Comparison of ENCODE assay signal across 9 mouse cellular contexts in the genomic region with DNA sequence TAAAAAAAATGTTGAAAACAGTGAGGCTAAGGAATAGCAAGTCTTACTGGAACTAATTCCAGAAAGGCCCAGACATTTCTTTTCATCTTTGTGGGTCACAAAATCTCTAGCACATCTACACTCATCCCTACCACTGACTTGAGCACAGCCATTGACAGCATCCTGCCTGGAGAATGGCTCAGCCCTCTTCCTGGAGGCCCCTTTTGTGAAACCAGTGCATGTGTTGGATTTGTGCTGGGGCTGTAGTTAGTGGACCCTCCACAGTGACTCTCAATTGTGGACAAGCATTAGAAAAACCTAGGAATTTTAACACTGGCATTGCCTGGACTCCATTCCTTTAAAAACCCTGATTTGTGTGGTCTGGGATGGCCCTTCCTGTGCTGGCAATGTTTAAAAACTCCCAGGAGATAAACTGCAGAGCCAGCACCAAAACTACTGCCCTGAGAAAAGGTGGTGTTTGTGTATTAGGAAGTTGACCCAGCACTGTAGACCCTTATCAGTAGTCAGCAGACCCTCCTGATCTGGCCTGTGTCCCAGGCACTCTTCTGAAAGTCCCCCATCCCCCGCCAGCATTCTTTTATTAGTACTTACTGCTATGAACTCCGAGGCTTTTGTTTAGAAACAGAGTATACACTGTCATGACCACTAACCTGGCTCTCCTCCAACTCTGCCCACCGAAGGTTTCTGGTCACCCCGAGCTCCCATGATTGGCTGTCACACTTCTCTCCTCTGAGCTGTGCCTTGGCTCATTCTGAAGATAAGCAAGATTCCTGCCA. TPM values are rescaled to one million over a fixed set of nuclear protein-coding genes. Genes with fewer than 3 reads are reported as not detected.
DNase-seq lines count a peak whose midpoint lies in the region; ATAC-seq and TF ChIP-seq lines count a peak whose summit lies in the region.
"Had no signal": no experiment of that assay in that cellular context is flagged by ENCODE, and none has a peak within 500 bp of the region (broad histone marks: within the 10 kb centered on the region; RNA-seq: fewer than 3 reads in every experiment).

No protein-coding gene starts in this region.

- H3K4me1 ChIP-seq in embryonic facial prominence, embryonic 11.5 days (ENCODE audit: control insufficient read depth, insufficient read depth, low read length) = no peaks in the 10 kb centered on the region
- H3K4me1 ChIP-seq in embryonic facial prominence, embryonic 10.5 days = 0 out of 2 replicates have a peak, but pooled peaks cover 6% of the 10 kb centered on the region
- 0 out of 2 replicates have a peak, but pooled peaks cover 4% of the 10 kb centered on the region for H3K4me1 ChIP-seq in intestine, embryonic 15.5 days (replicated peaks)

- no peak overlapping the region for H3K9ac ChIP-seq in embryonic facial prominence, embryonic 11.5 days (replicated peaks; ENCODE audit: low read length)
- H3K9ac ChIP-seq in intestine, embryonic 15.5 days = no peak overlapping the region

- intact Hi-C loops in left cerebral cortex, adult 2 months (cut with DNase I) = no loop called here

- no peak overlapping the region for H3K4me3 ChIP-seq in embryonic facial prominence, embryonic 11.5 days (ENCODE audit: low read depth, low read length)
- no peak overlapping the region for H3K4me3 ChIP-seq in embryonic facial prominence, embryonic 10.5 days
- H3K4me3 ChIP-seq in intestine, embryonic 15.5 days (replicated peaks) = no peak overlapping the region
- no peak overlapping the region for H3K4me3 ChIP-seq in left cerebral cortex, adult 2 months

- no peak for ATAC-seq in embryonic facial prominence, embryonic 11.5 days (replicated peaks; ENCODE audit: insufficient number of reproducible peaks, low FRiP score, low TSS enrichment, low read depth)
- peak; percentile 25; the same call in 1 of the 2 replicates for ATAC-seq in intestine, embryonic 15.5 days

- H3K27ac ChIP-seq in embryonic facial prominence, embryonic 11.5 days (replicated peaks; ENCODE audit: low read depth, low read length) = no peak overlapping the region
- H3K27ac ChIP-seq in embryonic facial prominence, embryonic 10.5 days (replicated peaks) = no peak overlapping the region
- H3K27ac ChIP-seq in intestine, embryonic 15.5 days = no peak overlapping the region
- H3K27ac ChIP-seq in left cerebral cortex, adult 2 months = no peak overlapping the region
- H3K27ac ChIP-seq: macrophage had no signal

- DNase-seq in embryonic facial prominence, embryonic 11.5 days (ENCODE audit: low spot score) = peak; percentile 3
- DNase-seq in embryonic facial prominence, embryonic 10.5 days (ENCODE audit: low spot score) = no peak
- peak; percentile 19 for DNase-seq in embryo, embryonic 11 days
- peak; percentile 84 for DNase-seq in lung, postnatal 14 days
- no peak for DNase-seq in left cerebral cortex, adult 2 months (ENCODE audit: extremely low spot score in 1 of 2, low spot score in 2 of 2)
- no peak for DNase-seq in ovary, postnatal 36 days (ENCODE audit: low spot score)
- DNase-seq in urinary bladder, postnatal 25 days (ENCODE audit: low spot score) = no peak

- no peaks in the 10 kb centered on the region for H3K27me3 ChIP-seq in embryonic facial prominence, embryonic 11.5 days (ENCODE audit: control insufficient read depth, insufficient read depth, low read length)
- H3K27me3 ChIP-seq in embryonic facial prominence, embryonic 10.5 days (replicated peaks; ENCODE audit: low read depth, poor library complexity, severe bottlenecking) = no peaks in the 10 kb centered on the region
- no peaks in the 10 kb centered on the region for H3K27me3 ChIP-seq in intestine, embryonic 15.5 days (replicated peaks)

- WGBS in embryonic facial prominence, embryonic 11.5 days = 50% methylated on average over 4 of the region's 4 CpGs
- WGBS in embryonic facial prominence, embryonic 10.5 days = 68% methylated on average over 4 of the region's 4 CpGs
- WGBS in intestine, embryonic 15.5 days = 18% methylated on average over 4 of the region's 4 CpGs

- no peaks in the 10 kb centered on the region for H3K36me3 ChIP-seq in embryonic facial prominence, embryonic 11.5 days (replicated peaks; ENCODE audit: control insufficient read depth, insufficient read depth, low read depth, low read length)
- no peaks in the 10 kb centered on the region for H3K36me3 ChIP-seq in embryonic facial prominence, embryonic 10.5 days (replicated peaks)
- no peaks in the 10 kb centered on the region for H3K36me3 ChIP-seq in intestine, embryonic 15.5 days

- no peaks in the 10 kb centered on the region for H3K9me3 ChIP-seq in embryonic facial prominence, embryonic 11.5 days (replicated peaks; ENCODE audit: control insufficient read depth, low read length)
- H3K9me3 ChIP-seq in embryonic facial prominence, embryonic 10.5 days = no peaks in the 10 kb centered on the region
- H3K9me3 ChIP-seq in intestine, embryonic 15.5 days = no peaks in the 10 kb centered on the region

- H3K4me2 ChIP-seq in embryonic facial prominence, embryonic 11.5 days (ENCODE audit: low read depth, low read length) = no peak overlapping the region
- no peak overlapping the region for H3K4me2 ChIP-seq in intestine, embryonic 15.5 days (replicated peaks)

- TF ChIP-seq CTCF in left cerebral cortex, adult 2 months (IDR thresholded peaks at IDR 0.05) = no peak

RNA-seq across cellular contexts. Expression of a gene that starts 15.7 kb away (rescaled TPM):
- polyA plus RNA-seq in embryonic facial prominence, embryonic 11.5 days (2014; fragmentation: Nextera tagmentation; extraction: Ambion mirVana) = 97.3 and 103 TPM in 2 replicates
- polyA plus RNA-seq in embryonic facial prominence, embryonic 10.5 days (2016; fragmentation: Nextera tagmentation; extraction: Ambion mirVana) = 103 and 106 TPM in 2 replicates
- polyA plus RNA-seq in intestine, embryonic 15.5 days (2015; fragmentation: Nextera tagmentation; extraction: Ambion mirVana) = 83.3 and 84.3 TPM in 2 replicates
- total RNA-seq in left cerebral cortex, adult 2 months (2021) = 10 to 100 TPM; 19.4 to 20.2 TPM

Comparison
In these comparisons a context has a peak if more than half of its experiments do, and no peak if none do; other contexts are left out.
1. DNase-seq: peak in embryonic facial prominence, embryonic 11.5 days (single experiment), embryo, embryonic 11 days (single experiment) and lung, postnatal 14 days (single experiment); none in embryonic facial prominence, embryonic 10.5 days (single experiment), left cerebral cortex, adult 2 months (0 of 2), ovary, postnatal 36 days (single experiment) and urinary bladder, postnatal 25 days (single experiment).